Comparison of ENCODE assay signal across 10 mouse cellular contexts in genomic region chr7:75611261-75611950, GRCm38 (mm10).
A peak's percentile ranks its signal among the peaks of the same experiment; 100 is the strongest.
DNase-seq lines count a peak whose midpoint lies in the region; ATAC-seq and TF ChIP-seq lines count a peak whose summit lies in the region.
"Had no signal": no experiment of that assay in that cellular context is flagged by ENCODE, and none has a peak within 500 bp of the region (broad histone marks: within the 10 kb centered on the region; RNA-seq: fewer than 3 reads in every experiment).

No protein-coding gene starts in this region.

- H3K27ac ChIP-seq in gastrocnemius, adult 2 months, result peak overlapping the region; percentile 95
- H3K27ac ChIP-seq in lung, embryonic 14.5 days (ENCODE audit: low read depth), result peak overlapping the region; percentile 61
- H3K27ac ChIP-seq: embryonic facial prominence, embryonic 13.5 days; midbrain, embryonic 12.5 days had no signal

- intact Hi-C loops in gastrocnemius, adult 2 months (cut with DNase I), result no loop called here

- no peak for TF ChIP-seq CTCF in gastrocnemius, adult 2 months (IDR thresholded peaks at IDR 0.05)
- no peak for TF ChIP-seq CTCF in lung, embryonic 14.5 days (IDR thresholded peaks at IDR 0.05; ENCODE audit: low read depth)

- H3K4me1 ChIP-seq in lung, embryonic 14.5 days (ENCODE audit: insufficient read depth), result 0 out of 2 replicates have a peak, but pooled peaks cover 4% of the 10 kb centered on the region
- H3K4me1 ChIP-seq: midbrain, embryonic 12.5 days had no signal

- DNase-seq in gastrocnemius, adult 2 months, result no peak
- DNase-seq in gastrocnemius, postnatal 10 days, result no peak
- DNase-seq in lung, embryonic 14.5 days, result no peak
- DNase-seq in lung, adult 18-20 months, result no peak
- peak; percentile 89 for DNase-seq in induced T-regulatory cell, adult 2 months (ENCODE audit: low read depth)
- peak; percentile 83 for DNase-seq in naive thymus-derived CD4-positive, alpha-beta T cell, adult 2 months (ENCODE audit: low read depth)
- DNase-seq in left cerebral cortex, adult 9 months (ENCODE audit: low spot score in 2 of 2), result no peak
- DNase-seq in cerebellum, adult 11 months, result no peak

- peak; percentile 12; the same call in 1 of the 2 replicates for ATAC-seq in lung, embryonic 14.5 days (ENCODE audit: insufficient read depth)

- no peaks in the 10 kb centered on the region for H3K9me3 ChIP-seq in lung, embryonic 14.5 days (ENCODE audit: low read depth, low read length)
- H3K9me3 ChIP-seq: embryonic facial prominence, embryonic 13.5 days; midbrain, embryonic 12.5 days had no signal

- 73% methylated on average over 15 of the region's 15 CpGs for WGBS in lung, embryonic 14.5 days

- H3K4me3 ChIP-seq in gastrocnemius, adult 2 months, result peak overlapping the region; percentile 68
- H3K4me3 ChIP-seq in lung, embryonic 14.5 days (ENCODE audit: low read depth, low read length), result no peak overlapping the region
- H3K4me3 ChIP-seq: embryonic facial prominence, embryonic 13.5 days; midbrain, embryonic 12.5 days had no signal

- no peaks in the 10 kb centered on the region for H3K27me3 ChIP-seq in lung, embryonic 14.5 days (ENCODE audit: insufficient read depth, low read length)
- H3K27me3 ChIP-seq: embryonic facial prominence, embryonic 13.5 days; midbrain, embryonic 12.5 days had no signal

- peaks cover 37% of the 10 kb centered on the region for H3K36me3 ChIP-seq in lung, embryonic 14.5 days (ENCODE audit: insufficient read depth)

- H3K9ac ChIP-seq in lung, embryonic 14.5 days, result no peak overlapping the region
- H3K9ac ChIP-seq: embryonic facial prominence, embryonic 13.5 days; midbrain, embryonic 12.5 days had no signal

- H3K4me2 ChIP-seq in lung, embryonic 14.5 days, result peak overlapping the region; percentile 44
- H3K4me2 ChIP-seq: embryonic facial prominence, embryonic 13.5 days; midbrain, embryonic 12.5 days had no signal

Comparison
In these comparisons a context has a peak if more than half of its experiments do, and no peak if none do; other contexts are left out.
1. DNase-seq: peak in induced T-regulatory cell, adult 2 months (single experiment) and naive thymus-derived CD4-positive, alpha-beta T cell, adult 2 months (single experiment); none in gastrocnemius, adult 2 months (single experiment), gastrocnemius, postnatal 10 days (single experiment), lung, embryonic 14.5 days (single experiment), lung, adult 18-20 months (0 of 2), left cerebral cortex, adult 9 months (0 of 2) and cerebellum, adult 11 months (single experiment).